Mouse (Mus musculus) lung, postnatal 0 days (tissue): Measurements from ENCODE around the gene Wbp1l.

Experiments
- CTCF ChIP-seq: IDR thresholded peaks from 2 replicates; pipeline ENCODE4 v1.5.1; 2016; ENCODE audit warnings: antibody characterized with exemption, mild to moderate bottlenecking
- EP300 ChIP-seq: IDR thresholded peaks from 2 replicates; pipeline ENCODE4 v1.6.1; 2016; ENCODE audit warnings: antibody characterized with exemption, mild to moderate bottlenecking, control low read depth

DNA sequence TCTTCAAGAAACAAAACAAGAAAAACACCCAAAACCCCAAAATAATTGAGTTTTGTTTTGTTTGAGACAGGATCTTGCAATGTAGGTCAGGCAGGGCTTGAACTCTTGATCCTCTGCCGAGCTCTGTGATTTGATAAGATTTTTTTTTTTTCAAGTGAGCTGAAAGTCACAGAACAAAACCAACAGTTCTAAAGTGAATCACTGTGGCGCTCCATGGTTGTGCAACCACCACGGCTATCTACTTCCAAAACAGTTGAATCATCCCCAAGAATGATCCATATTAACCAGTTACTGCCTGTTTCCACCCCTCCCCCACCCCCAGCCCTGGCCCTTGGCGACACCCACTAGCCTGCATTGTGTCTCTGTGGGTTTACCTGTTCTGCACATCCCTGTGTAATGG lies 1.5 kb downstream of the Wbp1l start:
- TF ChIP-seq CTCF = no peak
- no peak for TF ChIP-seq EP300
